Mouse (Mus musculus) spleen, adult 10 weeks (tissue): Measurements from ENCODE around the gene Gdi2. TPM values are rescaled to one million over a fixed set of nuclear protein-coding genes. Genes with fewer than 3 reads are reported as not detected.

Experiments
- polyA plus RNA-seq: library from polyadenylated mRNA; stranded (reverse); fragments of 350-450 nt; fragmentation: Illumina TruSeq; extraction: RNeasy Lipid Tissue Mini Kit (QIAGEN cat#74804); gene quantifications from one replicate; pipeline ENCODE4 v1.2.3, GENCODE M21; 2015; ENCODE audit warnings: low replicate concordance; ENCODE audit not compliant: insufficient read depth

The Gdi2 gene
- polyA plus RNA-seq, result 724 TPM

DNA sequence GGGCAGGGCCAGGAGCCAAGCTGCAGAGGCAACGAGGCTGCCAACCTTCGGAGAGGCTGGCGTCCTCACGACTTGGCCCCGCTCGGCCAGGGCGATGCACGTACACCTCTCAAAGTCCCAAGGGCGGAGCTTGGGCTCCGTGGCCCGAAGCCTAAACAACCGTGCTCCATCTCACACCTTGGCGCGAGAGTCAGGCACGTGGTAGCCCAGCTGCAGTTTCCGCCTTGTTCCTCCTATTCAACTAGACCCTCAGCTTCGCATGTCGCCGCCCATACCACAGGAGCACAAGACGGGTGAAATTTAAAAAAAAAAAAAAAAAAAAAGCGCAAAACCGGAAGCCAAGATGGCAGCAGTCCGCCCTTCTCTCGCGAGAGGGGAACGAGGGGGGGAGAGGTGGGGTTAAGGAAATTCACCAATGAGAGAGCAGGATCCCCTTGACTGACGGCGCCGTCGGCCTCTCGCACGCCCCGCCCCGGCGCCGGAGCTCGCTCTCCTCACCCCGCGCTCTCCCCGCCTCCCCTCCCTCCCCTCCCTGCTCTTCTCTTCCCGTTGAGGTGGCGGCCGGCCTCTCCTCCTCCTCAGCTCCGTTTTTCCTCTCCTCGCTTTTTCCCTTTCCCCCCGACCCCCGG is at the start of gene Gdi2:
Gdi2 (plus strand) TSS at position 470 of the 629 bp plus-strand sequence.

GRCm38 (mm10) chr13:3610795-3611438 is 73.1 kb downstream of the Gdi2 start, which contains the start of gene Fam208b:
TSS of gene Fam208b (minus strand) at chr13:3611108.

Other genes starting within 250 kb of the Gdi2 start
- gene Fam208b, start 73.0 kb downstream of the Gdi2 start, polyA plus RNA-seq, result 81.5 TPM
- gene Asb13, start 96.0 kb downstream of the Gdi2 start, polyA plus RNA-seq, result 34.1 TPM